Mouse (Mus musculus) layer of hippocampus, postnatal 36 days (tissue): Measurements from ENCODE around the gene Hoxd11. TPM values are rescaled to one million over a fixed set of nuclear protein-coding genes. Genes with fewer than 3 reads are reported as not detected.

Experiments
- DNase-seq, 2 experiments: peaks; one replicate each; pipeline ENCODE4 v3.0.0; 2022
- total RNA-seq, 2 experiments: library from RNA; stranded (reverse); gene quantifications; 2 replicates each; pipeline ENCODE4 v1.2.3; 2021

The Hoxd11 gene
- total RNA-seq, 2 experiments from 2014 or later: not detected

- no peak for DNase-seq
These were observed 2.5 kb downstream of the Hoxd11 start for GRCm38 (mm10) chr2:74681594-74682531.

GRCm38 (mm10) chr2:74682796-74683195 lies 3.4 kb downstream of the Hoxd11 start:
- no peak for DNase-seq

- DNase-seq: no peak
These were observed 4.2 kb downstream of the Hoxd11 start for GRCm38 (mm10) chr2:74683471-74683951.

- no peak for DNase-seq
These were observed 4.7 kb downstream of the Hoxd11 start for GRCm38 (mm10) chr2:74684106-74684505.

GRCm38 (mm10) chr2:74685059-74685603 lies 5.8 kb downstream of the Hoxd11 start:
- no peak for DNase-seq

GRCm38 (mm10) chr2:74686301-74686987 lies 7.1 kb downstream of the Hoxd11 start:
- DNase-seq: no peak

GRCm38 (mm10) chr2:74686988-74687697 lies 7.8 kb downstream of the Hoxd11 start:
- no peak for DNase-seq

GRCm38 (mm10) chr2:74687698-74688555 lies 8.6 kb downstream of the Hoxd11 start:
- DNase-seq: no peak

GRCm38 (mm10) chr2:74688795-74689573 lies 9.6 kb downstream of the Hoxd11 start:
- no peak for DNase-seq

- DNase-seq: no peak
These were observed 10.4 kb downstream of the Hoxd11 start for GRCm38 (mm10) chr2:74689574-74690337.

- DNase-seq: no peak
These were observed 11.0 kb downstream of the Hoxd11 start for GRCm38 (mm10) chr2:74690338-74690716.

GRCm38 (mm10) chr2:74691022-74691951 lies 11.9 kb downstream of the Hoxd11 start, which contains the start of gene Hoxd10:
Gene Hoxd10 (plus strand): TSS chr2:74691924.
- no peak for DNase-seq

- no peak for DNase-seq
These were observed 12.8 kb downstream of the Hoxd11 start for GRCm38 (mm10) chr2:74691995-74692807.

GRCm38 (mm10) chr2:74692808-74693431 lies 13.6 kb downstream of the Hoxd11 start:
- DNase-seq: no peak

GRCm38 (mm10) chr2:74693432-74693827 lies 14.1 kb downstream of the Hoxd11 start:
- no peak for DNase-seq

GRCm38 (mm10) chr2:74694066-74694465 lies 14.7 kb downstream of the Hoxd11 start:
- no peak for DNase-seq

GRCm38 (mm10) chr2:74695383-74695782 lies 16.0 kb downstream of the Hoxd11 start:
- no peak for DNase-seq
